Mouse (Mus musculus): Measurements from ENCODE around the gene Fam160a1.

GRCm38 (mm10) chr3:85707421-85707820, 109.7 kb downstream of the Fam160a1 start:
- TF ChIP-seq MAX (IDR thresholded peaks at IDR 0.05) = no peak
- TF ChIP-seq MYOG (IDR thresholded peaks at IDR 0.05; ENCODE audit: control insufficient read depth, extremely low read depth, insufficient read length) = no peak

Data from C2C12 (cell line).